Mouse (Mus musculus) kidney, adult 11 months (tissue): ENCODE results near the gene Rph3a.
"Not testable (repeated sequence)": the region's sequence is repeated elsewhere in the genome, so short reads cannot be mapped to it uniquely, and the experiment has no call there.

Experiments used
- DNase-seq: peaks from one replicate; pipeline ENCODE4 v3.0.0; 2022

The Rph3a gene

DNA sequence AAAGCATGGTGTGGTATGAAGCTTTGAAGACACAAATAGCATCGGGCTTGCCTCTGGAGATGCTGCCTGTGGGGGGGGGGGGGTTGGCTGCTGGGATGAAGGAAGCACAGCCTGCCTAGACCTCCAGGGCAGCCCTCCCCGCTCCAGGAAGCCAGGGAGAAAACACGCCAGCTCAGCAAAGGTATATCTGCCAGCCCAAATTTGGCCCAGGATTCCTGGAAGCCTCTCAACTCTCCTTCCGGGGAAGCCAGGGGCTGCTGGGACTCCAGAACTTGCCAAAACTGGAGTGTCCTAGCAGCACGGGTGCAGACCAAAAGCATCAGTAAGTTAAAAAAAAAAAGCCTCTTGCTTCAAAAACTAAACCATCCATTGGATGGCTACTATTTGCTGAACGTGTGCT, 37.6 kb downstream of the Rph3a start:
- DNase-seq = no peak

DNA sequence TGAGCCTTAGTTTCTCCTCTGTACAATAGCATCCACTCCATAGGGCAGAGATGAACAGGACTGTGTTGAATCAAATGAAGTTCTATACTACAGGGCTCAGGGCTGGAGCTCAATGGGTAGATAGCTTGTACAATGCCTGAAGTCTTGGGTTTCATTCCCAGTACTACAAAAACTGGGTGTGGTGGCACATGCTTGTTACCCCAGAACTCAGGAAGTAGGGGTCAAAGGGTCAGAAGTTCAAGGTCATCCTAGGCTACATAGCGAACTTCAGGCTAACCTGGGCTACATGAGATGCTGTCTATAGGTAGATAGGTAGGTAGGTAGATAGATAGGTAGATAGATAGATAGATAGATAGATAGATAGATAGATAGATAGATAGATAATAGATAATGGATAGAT, 38.6 kb downstream of the Rph3a start:
- no peak for DNase-seq

- DNase-seq = no peak
These were observed 40.2 kb downstream of the Rph3a start for GRCm38 (mm10) chr5:120969703-120970102.

DNA sequence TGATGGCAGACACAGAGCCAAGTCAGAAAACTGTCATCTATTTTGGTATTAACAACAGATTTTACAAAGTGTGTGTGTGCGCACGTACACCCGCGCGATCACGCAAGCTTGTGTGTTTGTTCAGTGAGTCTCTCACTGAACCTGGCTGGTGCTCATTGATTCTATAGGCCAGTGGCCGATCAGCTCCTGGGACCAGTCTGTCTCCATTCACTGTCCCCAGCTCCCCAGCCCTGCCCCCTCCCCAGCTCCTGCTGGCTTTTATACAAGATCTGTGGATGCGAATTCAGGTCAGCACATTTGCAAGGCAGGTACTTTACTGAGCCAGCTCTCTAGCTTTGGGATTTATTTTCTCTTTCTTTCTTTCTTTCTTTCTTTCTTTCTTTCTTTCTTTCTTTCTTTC, 41.1 kb downstream of the Rph3a start:
- no peak for DNase-seq

DNA sequence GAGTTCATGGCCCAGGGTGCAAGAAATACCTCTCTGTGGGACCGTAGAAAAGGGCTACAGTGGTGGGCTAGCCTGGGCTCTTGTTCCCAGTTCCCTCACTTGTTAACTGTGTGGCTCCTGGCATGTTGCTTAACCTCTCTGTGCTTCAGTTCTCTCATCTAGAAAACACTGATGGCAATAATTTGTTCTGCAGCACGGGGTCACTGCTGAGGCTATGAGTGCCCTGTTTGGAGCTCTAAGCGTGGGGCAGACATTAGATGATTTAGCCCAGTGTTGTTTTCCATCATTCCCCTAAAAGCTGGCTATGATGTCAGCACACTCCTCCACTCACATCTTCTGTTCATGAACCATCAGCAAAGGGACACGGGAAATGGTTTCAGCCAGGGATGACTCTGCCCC, 41.8 kb downstream of the Rph3a start:
- no peak for DNase-seq

DNA sequence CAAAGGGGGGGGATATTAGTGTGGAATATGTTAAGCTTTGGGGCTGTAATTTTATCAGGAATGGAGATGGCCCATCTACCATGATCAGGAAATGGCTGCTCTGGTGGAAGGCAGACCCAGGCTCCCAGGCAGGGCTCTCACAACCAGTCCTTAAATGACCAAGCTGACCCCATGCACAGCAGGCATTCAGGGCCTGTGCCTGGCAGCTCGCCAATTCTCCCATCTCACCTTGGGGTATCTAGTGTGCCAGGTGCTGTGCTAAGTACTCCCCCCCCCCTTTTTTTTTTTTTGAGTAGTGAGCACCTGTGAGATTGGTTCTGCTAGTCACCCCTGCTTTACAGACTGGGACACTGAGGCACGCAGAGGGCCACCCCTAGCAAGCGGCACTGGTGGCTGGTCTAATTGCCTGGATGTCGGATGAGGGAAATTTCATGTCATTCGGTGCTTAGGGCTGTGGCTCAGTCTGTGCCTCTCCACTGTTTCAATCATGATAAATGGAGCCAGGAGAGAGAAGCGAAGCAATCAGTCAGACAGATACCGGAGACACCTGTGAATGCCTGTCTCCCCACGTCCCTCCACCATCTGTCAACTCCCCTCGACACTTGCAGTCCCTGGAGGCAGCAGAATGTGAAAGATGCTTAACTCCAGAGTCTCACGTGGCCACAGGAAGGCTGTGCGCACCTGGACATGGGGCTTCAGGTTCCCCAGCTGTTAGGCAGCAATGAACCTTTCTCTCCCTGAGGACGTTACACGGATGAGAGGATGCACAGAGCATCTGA, 42.3 kb downstream of the Rph3a start:
- DNase-seq = no peak

- DNase-seq = no peak
These were observed 43.0 kb downstream of the Rph3a start for GRCm38 (mm10) chr5:120966894-120967293.

DNA sequence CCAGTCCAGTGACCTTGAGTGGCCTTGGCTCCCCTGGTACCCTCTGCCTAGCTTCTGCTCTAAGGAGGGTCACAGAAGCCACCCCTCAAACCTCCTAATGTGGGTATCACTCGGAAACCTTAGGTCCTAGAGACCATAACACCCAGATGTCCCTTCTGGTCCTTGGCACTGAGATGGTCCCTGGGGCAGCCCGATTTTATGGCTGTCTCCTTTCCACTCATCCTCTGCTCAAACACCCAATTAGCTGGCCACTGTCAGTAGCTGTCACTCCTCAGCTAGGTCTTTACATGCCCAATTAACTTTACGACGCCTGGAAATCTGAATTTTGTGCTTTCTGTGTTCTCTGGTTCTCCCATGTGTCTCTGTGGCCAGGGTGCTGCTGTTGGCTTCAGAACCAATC, 43.7 kb downstream of the Rph3a start:
- no peak for DNase-seq

- no peak for DNase-seq
These were observed 48.9 kb downstream of the Rph3a start for GRCm38 (mm10) chr5:120961004-120961403.

DNA sequence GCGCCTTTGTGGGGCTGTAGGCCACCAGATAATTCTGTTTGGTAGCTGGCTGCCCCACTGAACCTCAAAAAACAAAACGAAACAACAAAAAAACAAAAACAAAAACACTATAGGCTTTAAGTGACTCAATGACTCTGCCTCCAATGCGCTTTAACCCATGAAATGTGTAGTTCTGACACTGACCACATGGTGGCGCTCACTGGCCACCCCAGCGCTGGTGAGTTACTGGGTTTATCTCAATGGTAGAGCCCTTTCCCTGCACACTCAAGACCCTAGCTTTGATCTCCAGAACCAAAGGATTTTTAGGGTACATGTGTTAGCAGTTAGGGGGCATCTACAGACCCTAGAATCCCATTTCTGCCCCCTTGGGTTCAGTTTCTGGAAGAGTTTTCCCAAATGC, 55.9 kb downstream of the Rph3a start:
- no peak for DNase-seq

DNA sequence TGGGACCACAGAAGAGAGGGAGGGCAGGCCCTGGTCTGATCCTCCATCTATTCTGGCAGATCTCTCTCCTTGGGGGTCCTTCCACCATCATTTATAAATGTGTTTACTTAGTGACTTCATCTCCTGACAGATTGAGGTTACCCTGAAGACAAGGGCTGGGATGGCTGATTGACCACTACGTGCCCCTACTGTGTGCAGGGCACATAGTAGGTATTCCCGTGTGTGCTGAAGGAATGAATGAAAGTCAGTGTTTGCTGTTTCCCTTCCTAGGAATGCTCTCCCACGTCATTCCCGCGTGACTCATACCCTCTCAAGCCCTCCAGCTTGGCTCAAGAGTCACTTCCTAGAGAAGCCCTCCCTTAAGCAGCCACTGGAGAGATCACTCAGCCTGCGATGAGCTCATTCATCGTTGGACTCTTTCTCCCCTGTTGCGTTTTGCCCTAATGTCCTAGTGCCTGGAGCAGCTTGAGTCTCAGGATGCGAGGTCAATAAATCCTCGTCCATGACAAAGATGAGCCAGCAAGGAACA, 57.6 kb downstream of the Rph3a start:
- no peak for DNase-seq

DNA sequence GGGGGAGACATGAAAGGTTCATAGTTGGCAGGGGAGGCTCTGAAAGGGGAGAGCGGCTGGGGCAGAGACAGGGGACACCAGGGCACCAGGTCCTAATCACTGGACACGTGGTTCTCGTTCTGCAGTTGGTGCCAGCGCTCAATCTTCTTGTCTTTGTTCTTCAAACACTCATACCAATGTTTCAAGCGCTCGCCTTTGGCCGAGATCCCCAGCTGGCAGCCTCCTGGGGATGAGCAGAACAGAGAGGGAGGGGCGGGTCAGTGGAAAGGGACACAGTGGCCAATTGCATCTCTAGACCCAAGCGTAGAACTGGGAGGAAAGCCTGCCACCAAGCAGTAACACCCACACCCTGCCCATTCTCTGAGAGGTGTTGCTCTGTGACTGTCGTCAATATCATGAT, 67.8 kb downstream of the Rph3a start:
- no peak for DNase-seq

GRCm38 (mm10) chr5:120938586-120938985, 71.3 kb downstream of the Rph3a start:
- DNase-seq = no peak

GRCm38 (mm10) chr5:120937841-120938240, 72.1 kb downstream of the Rph3a start:
- no peak for DNase-seq

GRCm38 (mm10) chr5:120933966-120934365, 75.9 kb downstream of the Rph3a start:
- DNase-seq = no peak

- DNase-seq = no peak
These were observed 82.9 kb downstream of the Rph3a start for GRCm38 (mm10) chr5:120927036-120927435.

GRCm38 (mm10) chr5:120926311-120926710, 83.6 kb downstream of the Rph3a start:
- DNase-seq = not testable (repeated sequence)

GRCm38 (mm10) chr5:120924520-120924919, 85.4 kb downstream of the Rph3a start:
- DNase-seq = not testable (repeated sequence)

- DNase-seq = no peak
These were observed 85.9 kb downstream of the Rph3a start for GRCm38 (mm10) chr5:120923969-120924368.

DNA sequence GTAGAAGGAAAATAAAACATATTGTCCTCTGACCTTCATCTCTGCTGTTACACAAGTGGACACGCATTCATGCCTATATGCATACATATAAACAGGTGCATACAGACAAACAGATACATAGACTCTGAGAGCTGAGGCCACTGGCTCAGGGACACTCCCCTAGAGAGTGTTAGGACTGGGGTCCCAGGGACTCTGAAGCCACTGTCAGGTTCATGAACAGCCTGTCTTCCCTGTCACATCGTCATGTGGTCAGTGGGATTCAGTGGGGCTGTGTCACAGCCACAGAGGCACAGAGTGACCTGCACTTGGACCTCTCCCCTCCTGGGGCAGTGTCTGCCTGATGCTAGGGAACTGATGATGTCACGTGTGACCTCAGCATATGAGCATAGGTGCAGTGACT, 89.6 kb downstream of the Rph3a start:
- no peak for DNase-seq

GRCm38 (mm10) chr5:120919156-120919935, 90.5 kb downstream of the Rph3a start:
- not testable (repeated sequence) for DNase-seq

DNA sequence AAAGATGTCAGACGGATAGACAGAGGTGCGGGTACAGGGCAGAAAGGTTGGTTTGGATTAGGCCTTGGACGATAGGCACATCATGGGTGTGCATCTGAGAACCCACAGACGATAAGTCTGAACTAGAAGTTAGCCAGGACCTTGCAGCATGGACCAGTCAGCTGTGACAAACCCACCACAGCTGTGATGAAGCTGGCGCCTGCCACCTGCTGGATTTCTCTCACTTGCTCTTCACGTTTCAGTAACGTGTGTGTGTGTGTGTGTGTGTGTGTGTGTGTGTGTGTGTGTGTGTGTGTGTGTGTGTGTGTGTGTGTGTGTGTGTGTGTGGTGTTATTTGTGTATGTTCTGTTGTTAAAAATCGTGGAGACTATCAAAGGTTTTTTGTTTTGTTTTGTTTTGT, 95.7 kb downstream of the Rph3a start, which contains the start of gene Oas1d:
Oas1d (plus strand) TSS at position 333 of the 400 bp plus-strand sequence.
- not testable (repeated sequence) for DNase-seq

GRCm38 (mm10) chr5:120908196-120908920, 101.5 kb downstream of the Rph3a start:
- no peak for DNase-seq
